Mouse (Mus musculus): ENCODE results near the gene Rpl36.
A peak's percentile ranks its signal among the peaks of the same experiment; 100 is the strongest.

The Rpl36 gene

DNA sequence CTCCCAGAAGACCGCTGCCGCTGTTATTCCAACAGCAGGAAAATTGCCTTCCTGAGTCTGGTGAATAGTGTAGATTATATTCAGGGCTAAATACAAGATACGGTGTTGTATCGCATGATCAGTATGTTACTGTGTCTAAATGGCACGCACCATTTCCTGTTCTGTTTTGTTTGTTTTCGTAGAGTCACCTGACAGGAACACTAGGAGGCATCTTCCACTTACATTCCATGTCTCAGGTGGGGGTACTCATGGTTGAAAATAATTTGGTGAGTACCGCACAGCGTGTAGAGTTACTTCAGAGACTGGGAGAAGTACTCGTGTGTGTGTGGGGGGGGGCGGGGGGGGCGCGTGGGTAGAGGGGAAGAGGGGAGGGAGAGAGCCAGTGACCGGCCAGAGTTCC, 34.3 kb downstream of the Rpl36 start:
- peak; percentile 23 for DNase-seq (ENCODE audit: low read depth, low spot score)

- DNase-seq (ENCODE audit: low read depth, low spot score), result no peak
These were observed 38.6 kb downstream of the Rpl36 start for GRCm38 (mm10) chr17:56651801-56652200.

DNA sequence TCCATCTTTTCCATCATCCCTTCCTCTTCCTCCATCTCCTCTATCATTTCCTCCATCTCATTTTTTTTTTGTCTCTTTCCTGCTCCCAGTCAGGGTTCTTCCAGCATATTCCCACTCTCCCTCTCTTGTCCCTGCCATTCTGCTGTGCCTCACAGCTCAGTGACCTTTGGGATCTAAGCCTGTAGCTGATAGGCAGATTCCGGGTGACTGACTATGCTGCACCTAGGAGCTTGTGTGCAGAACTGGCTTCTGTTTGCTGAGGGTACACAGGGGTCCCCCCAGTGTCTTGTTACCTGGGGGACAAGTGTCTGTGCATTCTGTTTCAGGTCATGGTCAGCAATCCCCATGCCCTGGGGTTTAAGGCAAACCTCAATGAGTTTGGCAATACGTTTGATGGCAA, 41.6 kb downstream of the Rpl36 start:
- no peak for DNase-seq (ENCODE audit: low read depth, low spot score)

GRCm38 (mm10) chr17:56655311-56655710, 42.1 kb downstream of the Rpl36 start:
- no peak for DNase-seq (ENCODE audit: low read depth, low spot score)

DNA sequence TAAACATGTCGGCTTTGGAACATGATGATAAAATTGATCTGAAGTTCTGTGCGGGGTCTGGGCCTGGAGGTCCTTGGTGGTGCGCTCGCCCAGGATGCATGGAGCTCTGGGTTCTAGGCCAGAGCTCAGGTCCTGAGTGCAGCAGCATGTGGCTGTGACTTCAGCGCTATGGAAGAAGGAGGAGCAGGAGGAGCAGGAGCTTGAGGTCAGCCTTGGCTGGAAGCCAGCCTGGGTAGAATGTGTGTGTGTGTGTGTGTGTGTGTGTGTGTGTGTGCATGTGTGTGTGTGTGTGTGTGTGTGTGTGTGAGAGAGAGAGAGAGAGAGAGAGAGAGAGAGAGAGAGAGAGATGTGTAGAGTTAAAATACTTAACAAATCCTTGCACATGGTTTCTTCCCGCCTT, 43.0 kb downstream of the Rpl36 start:
- no peak for DNase-seq (ENCODE audit: low read depth, low spot score)

DNA sequence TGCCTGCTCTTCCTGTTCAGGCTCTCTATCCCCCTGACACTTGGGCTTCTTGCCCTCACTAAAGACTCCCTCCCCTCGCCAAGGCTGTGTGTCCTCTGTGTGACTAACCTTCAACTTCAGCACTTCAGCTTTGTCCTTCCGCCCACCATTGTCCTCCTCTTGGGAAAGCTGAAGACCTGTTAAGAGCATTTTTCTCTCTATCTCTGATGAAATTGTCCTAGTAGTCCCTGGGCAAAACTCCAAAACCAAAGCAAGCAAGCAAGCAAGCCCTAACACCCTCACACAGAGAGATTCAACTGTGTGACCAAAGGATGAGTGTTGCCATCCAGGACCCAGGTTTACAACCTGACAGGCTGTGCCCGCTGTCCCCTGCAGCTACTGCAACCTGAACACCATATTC, 50.4 kb downstream of the Rpl36 start:
- DNase-seq (ENCODE audit: low read depth, low spot score), result no peak
